Mouse (Mus musculus) G1E-ER4 (cell line): ENCODE results near the gene Hadhb. TPM values are rescaled to one million over a fixed set of nuclear protein-coding genes. Genes with fewer than 3 reads are reported as not detected.

Experiments
- GATA1 ChIP-seq: IDR thresholded peaks from one replicate; pipeline ENCODE4 v1.8.0; 2012; ENCODE audit warnings: low read length, inconsistent platforms
- polyA plus RNA-seq: library from polyadenylated mRNA; stranded (reverse); fragments of >175 nt; gene quantifications from 2 replicates; pipeline ENCODE4 v1.2.3, GENCODE M21; 2012

Gene Hadhb
- polyA plus RNA-seq, 1 experiment: 6.8 TPM

DNA sequence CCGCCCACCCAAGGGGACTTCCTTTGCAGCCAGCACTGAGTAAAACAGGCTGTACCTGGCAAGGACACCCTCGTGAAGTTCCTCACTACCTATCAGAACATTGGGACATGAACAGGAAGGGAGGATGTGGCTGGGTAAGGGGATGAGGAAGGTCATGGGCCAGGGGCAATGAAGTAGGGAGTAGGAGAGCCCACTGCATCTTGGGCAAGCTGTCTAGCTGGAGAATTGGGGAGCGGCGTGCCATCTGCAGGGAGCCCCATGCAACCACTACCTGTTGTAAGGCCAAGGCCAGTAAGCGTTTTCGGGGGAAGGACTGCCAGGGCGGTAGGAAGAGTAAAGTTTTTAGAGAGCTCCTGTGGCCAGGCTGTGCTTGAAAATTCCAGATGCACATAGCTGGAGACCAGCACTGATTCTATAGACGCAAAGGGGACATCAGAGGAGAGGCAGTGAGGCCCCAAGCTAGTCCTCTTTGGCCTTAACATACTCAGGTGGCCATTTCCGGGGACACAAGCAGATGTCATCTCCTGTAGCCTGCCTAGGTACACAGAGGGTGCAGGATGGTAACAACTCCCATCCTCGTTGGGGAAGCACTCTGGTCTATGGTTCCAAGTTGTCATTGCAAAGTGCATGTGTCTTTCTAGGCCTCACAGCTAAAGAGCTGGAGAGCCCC lies 48.3 kb downstream of the Hadhb start:
- no peak for TF ChIP-seq GATA1

- no peak for TF ChIP-seq GATA1
Observed at GRCm38 (mm10) chr5:30204441-30204840, 49.4 kb downstream of the Hadhb start.

- TF ChIP-seq GATA1: no peak
Observed at GRCm38 (mm10) chr5:30205034-30205433, 50.0 kb downstream of the Hadhb start.

DNA sequence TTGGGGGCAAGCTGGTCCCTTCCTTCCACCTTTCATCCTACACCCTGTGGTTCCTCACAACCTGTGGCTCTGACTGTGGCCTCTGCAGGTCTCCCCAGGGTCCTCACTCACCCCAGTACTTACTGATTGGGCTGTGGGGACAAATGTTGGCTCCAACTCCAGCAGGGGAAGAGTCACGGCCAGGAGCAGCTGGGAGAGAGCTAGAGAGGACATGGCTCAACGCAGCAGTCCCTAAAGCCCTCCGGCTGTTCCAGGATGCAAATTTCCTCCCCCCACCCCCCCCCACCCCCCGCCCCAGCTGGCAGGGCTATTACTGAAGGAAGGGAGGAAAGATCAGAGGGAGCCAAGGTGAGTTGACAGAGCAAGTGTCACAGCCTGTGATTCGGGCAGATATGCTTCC lies 50.4 kb downstream of the Hadhb start, which contains the start of gene Adgrf3:
Adgrf3 (minus strand) TSS at position 230 of the 400 bp plus-strand sequence.
- TF ChIP-seq GATA1: no peak

- TF ChIP-seq GATA1: no peak
Observed at GRCm38 (mm10) chr5:30207276-30207675, 52.2 kb downstream of the Hadhb start.

DNA sequence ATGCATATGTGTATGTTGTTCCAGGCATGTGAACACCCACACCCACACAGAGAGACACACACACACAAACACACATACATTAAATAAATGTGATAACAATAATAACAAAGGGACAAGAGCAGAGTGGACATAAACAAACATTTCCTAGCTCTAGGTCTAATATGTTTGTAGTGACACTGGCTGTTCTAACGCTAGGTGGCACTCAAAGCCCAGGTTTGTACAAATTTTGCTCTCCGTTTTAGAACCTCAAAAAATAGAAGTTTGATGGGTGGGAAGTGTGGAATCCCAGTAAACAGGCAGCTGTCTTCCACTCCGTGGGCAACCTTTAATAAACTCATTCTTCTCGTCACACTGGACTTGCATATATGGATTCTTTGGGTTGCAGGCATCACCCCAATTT lies 59.8 kb downstream of the Hadhb start:
- no peak for TF ChIP-seq GATA1

GRCm38 (mm10) chr5:30215970-30216369 lies 60.9 kb downstream of the Hadhb start:
- no peak for TF ChIP-seq GATA1

GRCm38 (mm10) chr5:30219715-30220114 lies 64.7 kb downstream of the Hadhb start:
- no peak for TF ChIP-seq GATA1

- no peak for TF ChIP-seq GATA1
Observed at GRCm38 (mm10) chr5:30220666-30221065, 65.6 kb downstream of the Hadhb start.

- no peak for TF ChIP-seq GATA1
Observed at GRCm38 (mm10) chr5:30222681-30223080, 67.6 kb downstream of the Hadhb start.

GRCm38 (mm10) chr5:30230901-30231300 lies 75.9 kb downstream of the Hadhb start:
- no peak for TF ChIP-seq GATA1

GRCm38 (mm10) chr5:30231891-30232270 lies 76.8 kb downstream of the Hadhb start:
- TF ChIP-seq GATA1: no peak

DNA sequence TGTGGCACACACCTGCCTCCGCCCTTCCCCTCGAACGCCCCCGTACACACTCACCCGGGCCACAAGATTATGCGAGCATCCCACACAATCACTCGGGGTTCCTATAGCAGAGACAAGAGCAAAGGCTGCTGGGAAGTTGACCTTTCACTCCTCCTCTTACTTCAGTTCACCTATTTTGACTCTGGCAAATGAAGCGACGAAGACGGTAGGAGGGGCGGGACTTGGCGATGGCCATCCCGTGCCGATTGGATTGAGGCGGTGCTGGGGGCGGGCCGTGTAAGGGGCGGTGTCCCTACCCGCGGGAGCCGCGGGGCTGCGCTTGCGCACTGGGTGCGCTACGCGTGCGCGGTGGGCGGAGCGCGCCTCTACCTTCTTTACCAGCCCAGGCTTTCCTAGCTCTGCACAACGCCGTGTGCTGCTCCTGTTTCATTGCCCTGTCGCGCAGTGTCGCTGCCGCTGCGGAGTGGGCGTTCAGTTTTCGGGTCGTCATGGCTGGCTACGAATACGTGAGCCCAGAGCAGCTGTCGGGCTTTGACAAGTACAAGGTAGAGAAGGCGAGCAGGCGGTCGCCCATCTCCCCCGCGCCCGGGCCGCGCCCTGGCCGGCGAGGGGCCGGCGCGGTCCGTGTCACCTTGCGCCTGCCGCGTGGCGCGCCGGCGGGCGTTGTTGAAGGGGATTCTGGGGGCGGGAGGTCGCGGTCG lies 77.4 kb downstream of the Hadhb start, which contains the start of gene Selenoi:
Selenoi (plus strand) TSS at position 311 of the 701 bp plus-strand sequence.
- TF ChIP-seq GATA1: no peak

- TF ChIP-seq GATA1: no peak
Observed at GRCm38 (mm10) chr5:30233042-30233441, 78.0 kb downstream of the Hadhb start.

- peak; percentile 55 for TF ChIP-seq GATA1
Observed at GRCm38 (mm10) chr5:30233979-30234378, 78.9 kb downstream of the Hadhb start.

Other genes starting within 250 kb of the Hadhb start
- not detected in 2 replicates for gene Il6, start 142.1 kb upstream of the Hadhb start, polyA plus RNA-seq
- 21.7 and 23.6 TPM in 2 replicates for gene Tyms, start 81.6 kb upstream of the Hadhb start, polyA plus RNA-seq
- not detected in 2 replicates for gene Garem2, start 50.1 kb upstream of the Hadhb start, polyA plus RNA-seq
- gene 3110082J24Rik, start 49.2 kb upstream of the Hadhb start, polyA plus RNA-seq: not detected in 2 replicates
- 11.2 and 44.6 TPM in 2 replicates for gene Hadha, start 86 bp upstream of the Hadhb start, polyA plus RNA-seq
- gene Adgrf3, start 50.5 kb downstream of the Hadhb start, polyA plus RNA-seq: 0.02 and 0.03 TPM in 2 replicates
- 0.67 and 1.4 TPM in 2 replicates for gene Selenoi, start 77.3 kb downstream of the Hadhb start, polyA plus RNA-seq
- gene Drc1, start 126.1 kb downstream of the Hadhb start, polyA plus RNA-seq: not detected in 2 replicates